Mouse (Mus musculus) small intestine, adult 10 weeks (tissue): ENCODE data around the gene Ndufb2. TPM values are rescaled to one million over a fixed set of nuclear protein-coding genes. Genes with fewer than 3 reads are reported as not detected.

ENCODE experiments used
- polyA plus RNA-seq: library from polyadenylated mRNA; stranded (reverse); fragments of 350-450 nt; fragmentation: Illumina TruSeq; extraction: RNeasy Lipid Tissue Mini Kit (QIAGEN cat#74804); gene quantifications from one replicate; pipeline ENCODE4 v1.2.3, GENCODE M21; 2014; ENCODE audit warnings: low replicate concordance

Gene Ndufb2
- polyA plus RNA-seq: 42.7 TPM

DNA sequence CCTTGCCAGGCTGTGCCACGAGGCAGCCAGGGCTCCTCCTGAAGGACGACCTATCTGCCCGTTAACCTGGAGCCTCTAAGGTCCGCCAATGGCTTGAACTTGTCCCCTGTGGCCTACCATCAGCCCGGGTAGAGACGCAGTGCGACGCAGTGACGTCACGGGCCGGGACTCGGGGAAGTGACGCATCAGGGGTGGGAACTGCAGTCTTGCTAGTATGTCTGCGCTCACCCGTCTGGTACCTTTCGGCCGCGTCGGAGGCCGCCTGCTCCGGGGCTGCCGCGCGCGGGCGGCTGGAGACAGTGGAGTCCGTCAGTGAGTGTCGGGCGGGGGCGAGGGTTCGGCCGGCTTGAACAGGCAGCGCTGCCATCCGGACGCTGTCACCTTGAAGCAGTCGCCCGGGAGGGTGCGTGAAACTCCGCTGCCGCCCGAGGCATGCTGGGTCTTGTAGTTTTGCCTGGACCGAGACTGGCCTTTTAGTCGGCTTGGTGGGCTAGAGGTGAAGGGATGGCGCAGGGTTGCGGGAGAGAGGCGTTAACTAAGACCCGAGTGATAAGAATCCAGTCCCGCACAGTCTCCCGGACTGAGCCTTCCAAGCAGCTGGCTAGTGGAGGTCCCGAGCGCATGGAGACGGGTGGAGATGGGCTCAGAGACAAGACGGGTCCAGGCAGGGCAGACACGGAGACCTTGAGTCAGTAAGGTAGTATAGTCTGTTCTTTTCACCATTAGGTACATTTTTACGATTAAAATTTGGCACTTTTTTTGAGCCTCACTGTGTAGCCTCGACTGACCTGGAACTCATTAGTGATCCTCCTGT, at the start of gene Ndufb2:
Gene Ndufb2, plus strand, starts transcription at position 174 of the 814 bp plus-strand sequence.

DNA sequence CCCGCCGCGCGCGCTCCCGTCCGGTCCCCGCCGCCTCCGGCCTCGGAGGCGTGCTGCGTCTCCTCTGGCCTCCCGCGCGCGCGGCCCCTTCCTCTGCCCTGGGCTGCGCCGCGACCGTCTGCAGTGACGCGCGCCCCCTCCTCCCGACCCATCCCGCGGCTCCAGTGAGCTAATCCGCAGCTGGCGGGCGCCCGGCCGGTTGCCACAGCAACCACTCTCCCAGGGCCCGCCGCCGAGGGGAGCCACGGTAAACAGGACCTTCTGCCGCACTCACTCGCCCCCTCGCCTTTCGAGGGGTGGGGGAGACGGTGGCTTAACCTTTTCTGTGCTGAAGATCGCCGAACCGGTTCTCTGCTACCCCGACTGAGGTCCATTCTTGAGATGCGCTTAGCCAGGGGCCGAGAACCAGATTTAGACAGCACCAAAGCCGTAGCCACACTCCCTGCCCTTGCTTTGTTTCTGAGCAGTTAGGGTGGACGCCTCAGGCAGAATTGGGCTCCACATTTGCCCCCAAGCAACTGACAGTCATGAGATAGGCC, 34.6 kb upstream of the Ndufb2 start, which contains the start of gene Dennd2a:
Gene Dennd2a, minus strand, starts transcription at position 145 of the 539 bp plus-strand sequence.

DNA sequence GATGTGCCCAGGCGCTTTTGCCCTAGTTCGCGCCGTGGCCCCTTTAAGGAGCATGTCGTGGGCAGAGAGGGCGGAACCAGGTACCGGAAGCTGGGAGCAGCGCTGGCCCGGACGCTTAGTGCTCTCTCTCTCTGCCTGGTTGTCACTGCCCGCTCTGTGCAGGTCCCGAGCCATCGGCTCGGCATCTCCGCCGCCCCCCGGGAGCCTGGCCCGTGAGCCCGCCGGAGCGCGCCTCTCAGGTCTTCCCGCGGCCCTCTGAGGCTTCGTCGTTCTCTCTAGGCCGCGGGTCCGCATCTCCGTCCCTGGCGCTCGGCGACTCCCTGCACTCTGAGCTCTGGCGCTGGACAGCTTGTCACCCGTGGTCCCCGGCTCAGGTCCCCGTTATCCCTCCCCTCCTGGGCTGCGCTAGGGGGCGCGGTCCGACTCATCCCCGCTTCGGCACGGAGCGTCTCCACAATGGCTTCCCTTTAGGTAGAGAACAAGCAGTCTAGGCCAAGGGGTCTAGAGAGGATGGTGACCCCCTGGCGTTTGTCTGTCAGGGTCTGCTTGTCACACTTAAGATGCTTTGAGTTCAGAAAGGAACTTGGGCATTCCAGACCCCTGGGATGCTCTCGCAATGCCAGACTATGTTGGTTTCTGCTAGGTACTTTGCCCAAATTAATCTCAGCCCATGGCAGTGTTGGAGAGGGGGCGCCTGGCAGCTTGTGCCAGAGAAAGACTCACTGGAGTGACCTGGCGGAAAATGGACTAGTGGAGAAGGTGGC, 18.4 kb upstream of the Ndufb2 start, which contains the start of gene Adck2:
Gene Adck2, plus strand, starts transcription at position 83 of the 764 bp plus-strand sequence.

DNA sequence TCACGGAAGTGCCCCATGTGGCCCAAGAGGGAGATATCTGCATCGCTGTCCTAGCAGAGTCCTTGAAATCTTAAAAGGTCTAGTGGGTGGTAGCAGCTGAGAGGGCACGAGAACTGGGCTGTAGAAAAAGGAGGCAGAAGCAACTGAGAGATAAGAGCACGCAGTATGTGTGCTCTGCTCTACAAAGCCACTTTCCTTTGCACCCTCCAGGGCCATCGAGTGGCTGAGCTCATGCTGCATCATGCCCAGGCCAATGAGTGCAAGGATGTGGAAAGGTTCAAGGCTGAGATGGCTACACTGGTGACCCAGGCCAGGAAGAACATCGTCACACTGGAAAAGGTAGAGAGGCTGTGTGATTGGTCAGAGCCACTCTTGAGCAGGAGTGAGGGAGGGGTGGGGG, 6.9 kb upstream of the Ndufb2 start, which contains the start of gene Gm42420:
Gene Gm42420, plus strand, starts transcription at position 237 of the 400 bp plus-strand sequence.

Other genes with a start within 250 kb of the Ndufb2 start
- 26.3 TPM for gene Slc37a3, start 214.9 kb upstream of the Ndufb2 start, polyA plus RNA-seq
- 5.0 TPM for gene Rab19, start 211.4 kb upstream of the Ndufb2 start, polyA plus RNA-seq
- gene Mkrn1, start 172.1 kb upstream of the Ndufb2 start, polyA plus RNA-seq: 125 TPM
- 0.45 TPM for gene Dennd2a, start 34.7 kb upstream of the Ndufb2 start, polyA plus RNA-seq
- 2.2 TPM for gene Adck2, start 18.7 kb upstream of the Ndufb2 start, polyA plus RNA-seq
- not detected for gene Gm42420, start 6.8 kb upstream of the Ndufb2 start, polyA plus RNA-seq
- gene Braf, start 132.9 kb downstream of the Ndufb2 start, polyA plus RNA-seq: 16.5 TPM
- gene Mrps33, start 218.4 kb downstream of the Ndufb2 start, polyA plus RNA-seq: 210 TPM